ENCODE assay signal across 8 mouse cellular contexts in the genomic region with DNA sequence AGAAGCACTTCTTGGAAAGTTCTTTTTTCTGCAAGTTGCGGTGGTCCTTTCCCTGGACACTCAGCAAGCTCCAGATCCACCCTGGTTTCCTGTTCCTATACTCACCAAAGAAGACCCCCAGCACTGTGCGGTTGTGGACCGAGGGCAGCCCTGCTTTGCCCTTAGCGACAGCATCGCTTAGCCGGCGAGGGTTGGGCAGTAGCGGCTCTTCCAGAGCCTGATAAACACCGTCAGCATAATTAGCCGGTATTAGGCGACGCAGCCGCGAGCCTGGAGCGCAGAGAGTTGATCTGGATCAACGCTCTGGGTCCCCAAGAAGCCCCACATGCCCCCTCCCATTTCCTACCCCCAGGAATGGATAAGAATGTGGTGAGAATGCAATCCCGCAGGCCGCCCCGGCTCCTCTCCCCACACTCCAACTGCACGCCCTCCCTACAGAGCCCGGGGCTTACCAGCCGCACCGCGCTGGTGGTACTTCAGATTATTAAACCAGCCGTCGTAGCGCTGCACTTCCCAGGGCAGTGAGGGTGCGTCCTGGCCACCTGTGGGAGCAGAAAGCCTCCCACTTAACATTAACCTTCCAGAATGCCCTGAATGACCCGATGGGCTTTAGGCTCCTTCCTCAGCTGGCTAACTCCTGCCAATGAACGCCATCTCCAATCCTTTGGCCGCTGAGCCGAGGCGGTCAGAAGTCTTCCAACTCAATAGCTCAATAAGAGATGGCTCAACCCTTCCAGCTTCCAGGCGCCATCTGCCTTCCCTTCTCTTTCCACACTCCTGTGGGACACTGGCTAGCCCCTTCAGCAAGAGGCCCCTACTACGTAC. TPM values are rescaled to one million over a fixed set of nuclear protein-coding genes. Genes with fewer than 3 reads are reported as not detected.
DNase-seq lines count a peak whose midpoint lies in the region; ATAC-seq and TF ChIP-seq lines count a peak whose summit lies in the region.

No protein-coding gene starts in this region.

- H3K36me3 ChIP-seq in forebrain, embryonic 10.5 days (replicated peaks) = no peaks in the 10 kb centered on the region
- no peaks in the 10 kb centered on the region for H3K36me3 ChIP-seq in limb, embryonic 12.5 days
- H3K36me3 ChIP-seq in small intestine, adult 2 months (ENCODE audit: control insufficient read depth, insufficient read depth, low read length) = peaks cover 4% of the 10 kb centered on the region; the same call in 1 of the 2 replicates

- H3K27ac ChIP-seq in forebrain, embryonic 10.5 days = no peak overlapping the region
- H3K27ac ChIP-seq in limb, embryonic 12.5 days = no peak overlapping the region
- no peak overlapping the region for H3K27ac ChIP-seq in small intestine, adult 2 months (ENCODE audit: insufficient read depth, low read depth, low read length)

- H3K9me3 ChIP-seq in forebrain, embryonic 10.5 days = no peaks in the 10 kb centered on the region
- no peaks in the 10 kb centered on the region for H3K9me3 ChIP-seq in limb, embryonic 12.5 days

- peak overlapping the region; percentile 26 for H3K4me2 ChIP-seq in limb, embryonic 12.5 days

- H3K27me3 ChIP-seq in forebrain, embryonic 10.5 days (ENCODE audit: poor library complexity, severe bottlenecking) = peaks cover 99% of the 10 kb centered on the region
- peaks cover 100% of the 10 kb centered on the region for H3K27me3 ChIP-seq in limb, embryonic 12.5 days
- peaks cover 13% of the 10 kb centered on the region; the same call in 1 of the 2 replicates for H3K27me3 ChIP-seq in small intestine, adult 2 months (ENCODE audit: control insufficient read depth, insufficient read depth, low read length)

- no peak for TF ChIP-seq CTCF in small intestine, adult 2 months (IDR thresholded peaks at IDR 0.05; ENCODE audit: extremely low read depth, insufficient read length, insufficient replicate concordance, low read depth, low read length)

- DNase-seq in kidney, adult 18-20 months = peak; percentile 4
- no peak for DNase-seq in kidney, postnatal 10 days
- DNase-seq in forebrain, embryonic 10.5 days (ENCODE audit: extremely low spot score, low spot score) = peak; percentile 55
- no peak for DNase-seq in urinary bladder, postnatal 4 days (ENCODE audit: low spot score in 2 of 2)
- DNase-seq in layer of hippocampus, adult 9-11 months = no peak
- no peak for DNase-seq in yolk sac, embryonic 10.5 days (ENCODE audit: low spot score)

- H3K4me1 ChIP-seq in forebrain, embryonic 10.5 days = peaks cover 58% of the 10 kb centered on the region
- peaks cover 27% of the 10 kb centered on the region for H3K4me1 ChIP-seq in limb, embryonic 12.5 days (replicated peaks)
- peaks cover 12% of the 10 kb centered on the region for H3K4me1 ChIP-seq in small intestine, adult 2 months (ENCODE audit: control insufficient read depth, insufficient read depth, insufficient read length, low read length)

- under 1% methylated on average over 35 of the region's 35 CpGs for WGBS in forebrain, embryonic 10.5 days
- WGBS in limb, embryonic 12.5 days = under 1% methylated on average over 35 of the region's 35 CpGs
- WGBS in small intestine, adult 2 months = 2% methylated on average over 35 of the region's 35 CpGs

- H3K9ac ChIP-seq in limb, embryonic 12.5 days (replicated peaks) = no peak overlapping the region

- peak overlapping the region; percentile 42 for H3K4me3 ChIP-seq in forebrain, embryonic 10.5 days
- peak overlapping the region; percentile 19 for H3K4me3 ChIP-seq in limb, embryonic 12.5 days (replicated peaks)
- peak overlapping the region; percentile 63 for H3K4me3 ChIP-seq in small intestine, adult 2 months (ENCODE audit: low read depth, low read length)

- no peak for TF ChIP-seq POLR2A in small intestine, adult 2 months (IDR thresholded peaks at IDR 0.05; ENCODE audit: low read depth, low read length)

- ATAC-seq in limb, embryonic 12.5 days (ENCODE audit: insufficient number of reproducible peaks, insufficient read depth, low FRiP score, low TSS enrichment, low read depth) = no peak

RNA-seq across cellular contexts. Expression of gene Duox2, which starts 0.8 kb away (rescaled TPM):
- polyA plus RNA-seq in forebrain, embryonic 10.5 days (2016; fragmentation: Nextera tagmentation; extraction: Ambion mirVana) = not detected in 2 replicates
- not detected in 2 replicates for polyA plus RNA-seq in limb, embryonic 12.5 days (2016; fragmentation: Nextera tagmentation; extraction: Ambion mirVana)
- polyA plus RNA-seq in small intestine, adult 2 months (2012; rRNA removed) = 13.5 and 133 TPM in 2 replicates

RNA-seq across cellular contexts. Expression of gene Duoxa2, which starts 1.2 kb away (rescaled TPM):
- not detected in 2 replicates for polyA plus RNA-seq in forebrain, embryonic 10.5 days (2016; fragmentation: Nextera tagmentation; extraction: Ambion mirVana)
- polyA plus RNA-seq in limb, embryonic 12.5 days (2016; fragmentation: Nextera tagmentation; extraction: Ambion mirVana) = not detected in 2 replicates
- polyA plus RNA-seq in small intestine, adult 2 months (2012; rRNA removed) = 33.7 and 324 TPM in 2 replicates

RNA-seq across cellular contexts. Expression of gene Duoxa1, which starts 16.0 kb away (rescaled TPM):
- polyA plus RNA-seq in forebrain, embryonic 10.5 days (2016; fragmentation: Nextera tagmentation; extraction: Ambion mirVana) = not detected in 2 replicates
- 1.1 and 1.2 TPM in 2 replicates for polyA plus RNA-seq in limb, embryonic 12.5 days (2016; fragmentation: Nextera tagmentation; extraction: Ambion mirVana)
- 0.08 and 0.66 TPM in 2 replicates for polyA plus RNA-seq in small intestine, adult 2 months (2012; rRNA removed)

RNA-seq across cellular contexts. Expression of gene Duox1, which starts 18.0 kb away (rescaled TPM):
- polyA plus RNA-seq in forebrain, embryonic 10.5 days (2016; fragmentation: Nextera tagmentation; extraction: Ambion mirVana) = 0.05 TPM in 1 of 2 replicates, not detected in the other
- 0.13 and 0.22 TPM in 2 replicates for polyA plus RNA-seq in limb, embryonic 12.5 days (2016; fragmentation: Nextera tagmentation; extraction: Ambion mirVana)
- polyA plus RNA-seq in small intestine, adult 2 months (2012; rRNA removed) = 0.11 and 0.16 TPM in 2 replicates

Comparison
In these comparisons a context has a peak if more than half of its experiments do, and no peak if none do; other contexts are left out.
1. DNase-seq: peak in kidney, adult 18-20 months (single experiment) and forebrain, embryonic 10.5 days (single experiment); none in kidney, postnatal 10 days (single experiment), urinary bladder, postnatal 4 days (0 of 2), layer of hippocampus, adult 9-11 months (single experiment) and yolk sac, embryonic 10.5 days (single experiment).
2. RNA of gene Duox2, which starts 0.8 kb away (polyA plus RNA-seq): 13.5 to 133 TPM in small intestine, adult 2 months; not detected in limb, embryonic 12.5 days and not detected in forebrain, embryonic 10.5 days; every median in the first group is over 10 times any median in the second.
3. RNA of gene Duoxa2, which starts 1.2 kb away (polyA plus RNA-seq): 33.7 to 324 TPM in small intestine, adult 2 months; not detected in forebrain, embryonic 10.5 days and not detected in limb, embryonic 12.5 days; every median in the first group is over 10 times any median in the second.
4. Peak in every context shown above with its lines, with median percentiles within 50 percentile points of each other: H3K4me3 ChIP-seq.